Mouse (Mus musculus) bone marrow macrophage, adult 2 months (primary cell): ENCODE measurements at regions not wholly inside any gene's neighbourhood (a gene's known extent, or its start where the extent isn't known, plus 50 kb on each side); places are given as distances from the start of the nearest gene placed in this dataset.

Experiments
- CTCF ChIP-seq: IDR thresholded peaks from 2 replicates; pipeline ENCODE4 v1.5.1; 2012; ENCODE audit warnings: low read depth, mild to moderate bottlenecking, low read length, moderate library complexity
- POLR2A ChIP-seq: IDR thresholded peaks from 2 replicates; pipeline ENCODE4 v1.6.1; 2012; ENCODE audit warnings: mild to moderate bottlenecking, low read depth, low read length, borderline replicate concordance

GRCm38 (mm10) chr10:17656305-17656704 is 66.7 kb upstream of the Cited2 start:
- no peak for TF ChIP-seq CTCF
- TF ChIP-seq POLR2A, result no peak
